Mouse (Mus musculus): ENCODE data around the gene Neto2.
A peak's percentile ranks its signal among the peaks of the same experiment; 100 is the strongest.
"Not testable (repeated sequence)": the region's sequence is repeated elsewhere in the genome, so short reads cannot be mapped to it uniquely, and the experiment has no call there.

Gene Neto2

DNA sequence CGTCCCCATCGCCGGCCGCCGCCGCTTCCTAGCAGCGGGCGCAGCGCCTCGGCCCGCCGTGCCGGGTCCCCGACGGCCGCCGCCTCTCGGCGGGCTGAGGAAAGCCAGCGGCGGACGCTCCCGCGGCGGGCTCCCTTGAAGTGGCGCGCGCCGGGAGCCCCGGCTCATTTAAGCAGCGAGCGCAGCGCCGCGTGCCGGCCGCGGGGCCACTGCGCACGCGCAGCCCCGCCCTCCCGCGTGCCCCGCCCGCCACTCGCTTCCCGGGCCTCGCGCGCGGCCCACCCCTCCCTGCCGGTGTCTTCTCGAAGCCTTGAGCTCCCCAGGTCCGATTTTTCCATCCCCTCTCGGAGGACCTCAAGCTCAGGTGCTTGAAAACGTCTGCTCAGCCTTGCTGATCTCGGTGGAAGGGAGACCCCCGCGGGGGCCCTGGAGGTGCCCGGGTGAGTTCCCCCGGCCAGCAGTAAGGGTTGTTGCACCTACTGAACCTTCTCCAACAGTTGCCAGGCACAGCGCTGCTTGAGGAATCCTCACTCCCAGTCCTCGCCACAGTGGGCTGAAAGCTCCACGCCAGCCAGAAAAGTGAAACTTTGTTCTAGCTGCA is at the start of gene Neto2:
Neto2 (minus strand) TSS at position 174 of the 601 bp plus-strand sequence.
- DNase-seq (ENCODE audit: low spot score in 2 of 2), result peak; percentile 15 to 62

DNA sequence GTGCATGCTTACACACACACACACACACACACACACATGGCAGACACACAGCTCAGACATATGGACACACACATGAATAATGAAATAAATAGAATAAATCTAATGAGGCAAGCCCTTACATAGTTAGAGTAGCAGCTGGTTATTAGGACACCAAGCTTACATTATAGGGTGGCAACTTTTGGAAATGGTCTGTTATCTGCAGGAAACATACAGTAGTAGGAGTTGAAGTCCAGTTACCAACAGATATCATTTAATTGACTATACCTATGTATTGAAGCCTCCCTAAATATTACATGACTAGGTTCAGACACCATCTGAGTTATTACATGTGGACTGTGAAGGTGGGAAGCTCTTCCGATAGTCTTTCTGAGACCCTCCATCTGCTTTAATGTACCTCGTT is 44.3 kb upstream of the Neto2 start:
- no peak for DNase-seq (ENCODE audit: low spot score in 2 of 2)

DNA sequence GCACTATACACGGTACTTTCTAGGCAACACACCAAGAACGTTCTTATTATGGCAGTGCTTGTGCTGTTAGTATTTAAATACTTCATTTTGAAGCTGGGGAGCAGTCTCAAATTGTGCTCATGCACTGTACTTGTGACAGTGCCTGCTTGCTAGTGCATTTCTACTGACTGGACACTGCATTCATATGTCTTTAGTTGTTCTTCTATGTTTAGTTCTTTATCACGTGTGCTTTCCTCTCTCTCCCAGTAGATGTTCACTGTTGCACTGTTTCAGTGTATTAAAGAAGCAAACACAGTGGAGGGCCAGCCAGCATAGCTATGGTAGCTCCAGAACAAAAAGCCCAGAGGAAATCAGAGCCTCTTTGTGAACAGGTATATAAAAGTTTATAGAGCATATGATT is 29.8 kb upstream of the Neto2 start:
- no peak for DNase-seq (ENCODE audit: low spot score in 2 of 2)

DNA sequence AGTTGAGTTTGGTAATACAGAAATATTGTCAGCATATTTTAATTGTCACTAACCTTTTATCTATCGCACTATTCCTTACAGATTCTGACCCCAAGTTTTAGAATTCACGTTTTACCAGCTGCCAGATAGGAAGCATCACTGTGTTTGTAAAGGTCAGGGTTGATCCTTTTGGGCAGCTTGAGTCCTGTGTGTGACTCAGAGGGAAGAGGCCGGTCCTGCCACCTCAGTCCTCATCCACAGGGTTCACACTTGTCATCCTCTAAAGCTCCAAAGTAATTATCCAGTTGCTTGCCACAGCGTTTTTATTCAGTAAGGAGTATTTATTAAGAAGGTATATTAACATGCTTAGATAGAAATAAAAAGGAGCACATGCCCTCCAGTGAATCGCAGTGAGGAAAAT is 16.5 kb upstream of the Neto2 start:
- no peak for DNase-seq (ENCODE audit: low spot score in 2 of 2)

DNA sequence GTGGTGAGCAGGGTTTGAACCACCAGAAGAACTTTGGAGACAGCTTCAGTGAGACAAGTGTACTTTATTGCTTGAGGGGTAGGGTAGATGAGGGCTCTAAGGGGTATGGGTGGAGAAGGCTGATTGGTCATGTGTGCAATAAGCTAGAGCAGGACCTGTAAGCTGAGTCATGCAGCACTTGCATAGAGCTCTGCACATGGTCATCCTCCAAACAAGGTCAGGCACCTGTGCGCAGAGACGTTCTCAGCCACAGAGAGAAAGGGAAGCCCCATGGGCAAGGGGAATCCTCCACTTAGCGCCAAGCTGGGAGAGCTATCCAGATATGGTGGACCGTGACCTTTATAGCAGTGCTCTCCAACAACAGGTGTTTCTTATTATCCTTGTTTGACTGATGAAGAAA is 16.0 kb upstream of the Neto2 start:
- no peak for DNase-seq (ENCODE audit: low spot score in 2 of 2)

DNA sequence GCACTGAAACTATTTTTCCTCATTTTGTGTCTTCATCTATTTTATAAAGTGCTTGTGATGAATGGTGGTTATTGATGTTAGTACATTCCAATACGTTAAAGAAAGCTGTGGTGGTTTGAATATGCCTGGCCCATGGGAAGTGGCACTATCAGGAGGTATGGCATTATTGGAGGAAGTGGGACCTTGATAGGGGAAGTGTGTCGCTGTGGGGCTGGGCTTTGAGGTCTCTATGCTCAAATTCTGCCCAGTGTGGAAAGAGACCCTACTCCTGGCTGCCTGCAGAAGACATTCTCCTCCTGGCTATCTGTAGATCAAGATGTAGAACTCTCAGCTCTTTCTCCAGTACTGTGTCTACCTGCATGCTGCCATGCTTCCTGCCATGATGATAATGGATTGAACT is 6.3 kb upstream of the Neto2 start:
- DNase-seq (ENCODE audit: low spot score in 2 of 2), result no peak

DNA sequence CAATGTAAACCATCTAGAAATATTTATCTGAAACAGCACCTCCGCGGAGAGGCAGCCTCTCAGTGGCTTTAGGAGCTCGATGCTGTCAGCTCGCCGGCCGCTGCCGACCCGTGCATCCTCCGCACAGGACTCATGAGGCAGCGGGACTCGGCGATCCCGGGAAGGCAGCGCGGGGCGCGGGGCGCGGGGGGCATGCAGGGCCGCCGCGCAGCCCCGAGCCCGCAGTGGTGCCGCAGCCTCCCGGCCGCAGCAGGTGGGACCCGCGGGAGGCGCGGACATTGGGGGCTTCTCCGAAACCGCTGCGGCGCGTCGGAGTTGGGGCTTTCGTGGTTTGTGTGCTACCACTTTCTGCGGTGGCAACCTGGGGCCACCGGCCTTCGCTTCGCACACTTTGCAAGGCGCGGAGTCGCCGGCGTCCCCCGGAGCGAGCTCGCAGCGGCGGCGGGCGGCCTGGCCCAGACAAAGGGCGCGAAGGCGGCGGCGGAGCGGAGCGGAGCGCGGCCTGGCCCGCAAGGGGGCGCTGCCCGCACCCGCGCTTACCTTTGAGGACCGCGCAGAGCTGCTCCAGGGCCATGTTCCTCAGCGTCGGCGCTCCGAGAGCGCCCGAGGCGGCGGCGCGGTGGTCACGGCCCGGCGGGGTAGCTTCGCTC is 498 bp downstream of the Neto2 start:
- DNase-seq (ENCODE audit: low spot score in 2 of 2), result peak in 1 of 2 experiments; percentile 23

DNA sequence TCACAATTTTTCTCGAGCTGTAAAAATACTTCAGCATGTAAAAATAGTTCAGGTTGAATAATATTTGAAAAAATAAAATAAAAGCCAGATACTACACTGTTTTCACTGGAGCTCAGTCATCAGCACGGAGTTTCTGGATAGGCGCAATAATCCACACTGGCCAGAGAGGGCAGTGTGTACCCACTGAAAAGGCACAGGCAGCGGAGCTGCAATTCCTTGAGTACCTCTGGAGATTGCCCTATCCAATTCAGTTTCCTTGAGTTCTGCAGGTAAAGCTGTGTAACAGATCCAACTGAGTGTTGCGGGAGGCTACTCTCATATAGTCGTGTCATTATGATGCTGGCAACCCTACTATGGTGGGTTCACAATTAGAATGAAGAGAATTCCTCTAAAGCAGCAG is 1.7 kb downstream of the Neto2 start:
- DNase-seq (ENCODE audit: low spot score in 2 of 2), result peak; percentile 37 to 67

DNA sequence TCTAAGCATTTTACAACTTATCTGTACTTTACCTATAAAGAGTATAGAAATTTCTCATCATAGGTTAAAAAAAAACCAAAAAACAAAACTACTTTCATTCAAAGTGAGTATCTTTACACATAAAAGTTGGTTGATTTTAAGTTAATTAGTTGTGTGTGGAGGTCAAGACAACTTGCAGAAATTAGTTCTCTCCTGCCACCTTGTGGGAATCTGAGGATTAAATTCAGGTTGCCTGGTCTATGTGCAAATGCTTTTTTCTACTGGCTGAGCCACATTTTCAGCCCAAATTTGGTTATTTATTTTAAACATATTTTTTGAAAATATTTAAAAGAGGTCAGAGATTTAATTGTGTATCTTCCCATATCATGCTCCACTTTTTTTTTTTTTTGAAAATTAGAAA is 35.6 kb downstream of the Neto2 start:
- DNase-seq (ENCODE audit: low spot score in 2 of 2), result no peak

DNA sequence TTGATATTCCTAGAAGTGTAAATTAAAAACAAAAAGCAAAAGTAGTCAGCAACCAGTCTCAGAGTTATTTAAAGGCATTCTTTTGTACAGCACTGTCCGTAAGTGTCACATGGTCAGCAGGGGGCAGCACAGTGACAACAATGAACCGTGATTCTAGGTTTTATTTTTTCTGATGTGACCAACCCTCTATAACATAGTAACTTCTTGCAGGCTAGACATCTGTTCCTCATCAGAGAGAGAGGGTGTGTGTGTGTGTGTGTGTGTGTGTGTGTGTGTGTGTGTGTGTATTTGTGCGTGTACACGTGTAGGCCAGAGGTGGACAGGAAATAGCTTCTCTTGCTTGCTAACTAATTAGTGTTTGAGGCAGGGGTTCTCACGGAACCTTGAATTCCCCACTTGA is 38.7 kb downstream of the Neto2 start:
- DNase-seq (ENCODE audit: low spot score in 2 of 2), result peak in 1 of 2 experiments; percentile 49

DNA sequence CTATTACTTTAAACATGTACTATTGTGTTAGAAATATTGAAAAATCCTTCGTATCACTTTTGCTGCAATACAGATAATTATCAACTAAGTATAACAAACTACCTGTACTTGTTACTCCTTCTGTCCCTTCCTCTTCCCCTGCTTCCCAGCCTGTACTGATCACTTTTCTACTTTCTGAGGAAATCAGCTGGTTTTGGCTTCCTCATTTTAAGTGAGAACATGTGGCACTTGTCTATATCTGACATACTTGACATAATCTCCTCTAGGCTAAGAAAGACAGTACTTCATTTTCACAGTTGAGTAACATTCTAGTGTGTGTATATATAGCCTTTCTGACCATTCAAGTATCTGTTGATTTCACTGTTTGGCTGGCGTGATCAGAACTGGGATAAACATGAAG is 49.5 kb downstream of the Neto2 start:
- no peak for DNase-seq (ENCODE audit: low spot score in 2 of 2)

DNA sequence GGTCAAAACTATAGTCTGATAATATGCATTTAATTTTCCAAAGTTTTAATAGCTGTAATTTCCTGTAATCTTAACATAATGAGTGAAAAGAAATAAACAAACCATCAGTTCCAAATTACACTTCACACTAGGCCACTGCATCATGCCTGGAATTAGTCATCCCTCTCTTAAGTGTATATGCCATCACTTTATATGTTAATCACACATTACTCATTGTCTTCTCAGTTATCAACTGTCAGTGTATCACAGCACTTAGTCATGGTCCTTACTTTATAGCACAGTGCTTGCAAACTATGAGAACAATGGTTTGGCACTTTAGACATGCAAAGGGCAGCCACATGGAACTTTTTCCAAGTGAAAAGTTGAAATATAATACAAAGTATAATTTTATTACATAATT is 52.2 kb downstream of the Neto2 start:
- DNase-seq (ENCODE audit: low spot score in 2 of 2), result no peak

DNA sequence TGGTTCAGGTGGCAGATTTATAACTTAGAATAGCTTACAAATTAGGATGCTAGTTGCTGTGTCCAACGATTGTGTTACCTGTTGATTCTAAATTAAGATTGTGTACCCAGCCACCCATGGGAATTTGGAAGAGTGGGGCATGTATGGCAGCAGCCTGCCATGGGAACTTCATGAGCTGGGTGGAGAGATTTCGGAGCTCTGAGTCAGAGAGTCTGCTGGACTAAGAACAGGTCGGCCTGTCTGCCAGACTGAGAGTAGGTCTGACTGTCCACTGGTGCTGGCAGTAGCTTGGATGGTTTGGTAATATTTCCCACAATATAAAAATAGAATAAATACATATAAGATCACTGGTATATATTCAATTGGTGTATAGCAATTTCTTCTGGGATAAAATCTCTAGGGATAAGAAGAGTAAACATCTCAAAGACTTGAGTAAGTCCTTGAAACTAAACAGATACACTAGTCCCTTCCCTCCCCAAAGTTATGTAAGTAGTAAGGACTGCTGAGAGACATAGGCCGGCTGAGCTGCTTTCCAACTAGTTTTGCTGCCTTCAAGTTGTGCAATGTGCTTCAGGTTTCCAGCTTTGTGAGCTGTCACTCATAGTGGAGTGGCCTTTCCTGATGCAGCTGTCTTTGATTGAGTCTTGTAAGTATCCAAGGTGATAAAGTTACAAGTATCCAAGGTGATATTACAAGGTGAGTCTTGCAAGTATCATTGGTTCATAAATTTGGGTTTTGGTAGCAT is 55.6 kb downstream of the Neto2 start:
- no peak for DNase-seq (ENCODE audit: low spot score in 2 of 2)

DNA sequence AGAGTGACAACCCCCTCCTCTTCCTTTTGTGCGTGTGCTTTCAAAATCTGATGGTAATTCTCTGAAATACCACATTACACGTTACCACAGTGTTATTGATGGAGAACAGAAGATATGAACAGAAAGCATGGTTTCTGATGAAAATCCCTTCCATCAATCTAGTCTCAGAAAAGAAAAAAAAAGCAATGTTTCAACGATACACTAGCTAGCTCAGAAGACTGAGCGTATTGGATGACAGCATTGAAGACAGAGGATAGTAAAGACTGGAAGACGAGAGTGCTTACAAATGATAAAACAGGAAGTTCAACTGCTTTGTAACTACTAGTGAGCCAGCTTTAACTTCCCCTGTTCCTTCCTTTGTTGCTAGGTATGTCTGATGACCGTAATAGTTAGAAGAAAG is 76.3 kb downstream of the Neto2 start:
- DNase-seq (ENCODE audit: low spot score in 2 of 2), result no peak

DNA sequence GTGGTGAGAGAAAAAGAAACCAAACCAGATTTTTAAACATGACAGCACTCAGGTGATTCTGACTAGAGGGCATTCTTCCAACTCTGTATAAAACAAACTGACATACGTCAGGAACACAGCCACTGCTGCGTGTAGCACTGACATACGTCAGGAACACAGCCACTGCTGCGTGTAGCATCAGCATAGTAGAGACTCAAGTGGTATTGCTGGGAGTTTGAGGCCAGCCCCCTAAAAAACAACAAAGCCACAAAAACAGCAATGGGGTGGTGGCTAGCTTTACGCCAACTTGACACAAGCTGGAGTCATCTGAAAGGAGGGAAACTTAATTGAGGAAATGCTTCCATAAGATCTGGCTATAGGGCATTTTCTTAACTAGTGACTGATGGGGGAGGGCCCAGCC is 77.5 kb downstream of the Neto2 start:
- no peak for DNase-seq (ENCODE audit: low spot score in 2 of 2)

DNA sequence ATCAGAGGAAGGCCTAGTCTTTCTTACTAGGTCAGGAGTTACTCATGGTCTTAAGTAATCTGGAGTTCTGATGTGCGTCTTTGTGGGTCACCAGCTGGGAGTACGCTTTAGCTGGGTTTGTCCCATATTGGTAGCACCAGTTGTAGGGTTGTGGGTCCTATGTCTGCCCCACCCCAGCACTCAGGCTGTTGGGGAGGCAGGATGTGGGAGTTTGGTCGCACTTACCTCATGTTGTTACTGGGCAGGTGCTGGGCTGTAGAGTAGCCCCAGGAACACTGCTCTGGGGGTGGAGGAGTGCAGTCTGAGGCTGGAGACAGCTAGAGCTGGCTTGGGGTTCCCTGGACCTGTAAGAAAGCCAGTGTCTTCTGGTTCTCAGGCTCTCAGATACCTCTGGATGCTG is 81.9 kb downstream of the Neto2 start:
- DNase-seq (ENCODE audit: low spot score in 2 of 2), result no peak

DNA sequence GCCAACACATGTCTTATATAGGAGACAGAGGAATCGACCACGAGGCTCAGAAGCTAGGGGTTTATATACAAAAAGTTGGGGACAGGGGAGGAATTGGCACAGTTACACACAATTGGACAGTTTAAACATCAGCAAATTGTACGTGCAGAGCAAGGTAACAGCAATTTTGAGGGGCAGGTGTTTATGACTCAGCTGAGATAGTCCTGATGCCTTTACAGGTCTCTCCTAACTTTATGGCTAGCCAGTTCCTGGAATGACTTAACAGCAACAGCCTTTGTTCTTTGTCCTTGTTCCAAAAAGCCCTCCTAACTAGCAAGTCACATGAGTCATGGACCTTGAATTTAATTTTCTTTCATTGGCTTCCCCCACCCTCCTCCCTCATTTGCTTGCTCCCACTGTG is 83.6 kb downstream of the Neto2 start:
- DNase-seq (ENCODE audit: low spot score in 2 of 2), result not testable (repeated sequence)

DNA sequence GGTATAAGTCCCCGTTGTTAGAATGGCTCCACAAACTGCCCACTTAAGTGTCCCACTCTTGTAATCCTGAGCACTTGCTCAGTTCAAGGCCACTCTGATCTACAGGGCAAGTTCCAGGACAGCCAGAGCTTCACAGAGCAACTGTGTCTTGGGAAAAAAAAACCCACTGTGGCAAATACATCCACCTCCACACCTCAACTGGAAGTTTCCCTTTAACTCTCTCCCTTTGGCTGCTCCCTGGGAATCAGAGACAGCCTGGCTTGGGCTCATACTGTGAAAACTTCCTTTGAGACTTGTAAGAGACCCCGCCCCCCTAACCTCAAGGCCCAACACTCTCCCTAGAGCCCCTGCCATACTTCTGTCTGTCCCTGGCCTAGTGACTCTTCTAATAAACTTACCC is 91.9 kb downstream of the Neto2 start:
- DNase-seq (ENCODE audit: low spot score in 2 of 2), result no peak

DNA sequence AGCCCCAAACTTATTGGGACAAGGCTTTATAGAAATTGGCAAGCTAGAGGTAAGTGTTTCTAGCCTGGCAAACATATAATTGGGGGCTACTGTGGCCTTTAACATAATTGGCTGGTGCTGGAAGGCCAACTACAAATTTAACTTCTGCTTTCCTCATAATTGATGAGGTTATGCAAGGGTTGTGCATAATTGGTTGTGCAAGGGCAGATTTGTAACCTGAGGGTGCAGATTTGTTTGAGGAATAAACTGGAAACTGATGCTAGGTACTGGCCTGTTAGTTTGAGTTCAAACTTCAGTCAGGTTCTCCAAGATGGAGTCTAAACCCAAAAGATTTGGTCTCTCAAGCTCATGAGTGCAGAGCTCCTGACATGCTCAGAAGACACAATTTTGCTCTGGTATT is 92.9 kb downstream of the Neto2 start:
- DNase-seq (ENCODE audit: low spot score in 2 of 2), result no peak

DNA sequence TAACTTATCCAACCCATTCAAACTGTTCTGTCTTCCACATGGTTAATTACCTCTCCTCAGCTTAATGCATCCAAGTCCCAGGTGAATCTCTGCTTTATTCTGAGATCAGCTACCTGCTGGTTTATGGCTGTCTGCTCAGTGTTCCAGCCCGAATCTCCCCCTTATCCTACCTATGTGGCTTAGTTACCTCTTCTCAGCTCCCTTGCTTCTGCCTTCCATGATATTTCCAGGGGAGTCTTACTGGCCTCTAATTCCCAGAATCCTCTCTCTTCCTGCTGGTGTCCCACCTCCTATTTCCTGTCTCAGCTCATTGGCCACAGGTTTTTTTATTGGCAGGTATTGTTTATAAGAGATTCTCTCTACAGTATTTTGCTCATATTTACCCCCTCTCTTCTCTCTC is 93.8 kb downstream of the Neto2 start:
- DNase-seq (ENCODE audit: low spot score in 2 of 2), result no peak

DNA sequence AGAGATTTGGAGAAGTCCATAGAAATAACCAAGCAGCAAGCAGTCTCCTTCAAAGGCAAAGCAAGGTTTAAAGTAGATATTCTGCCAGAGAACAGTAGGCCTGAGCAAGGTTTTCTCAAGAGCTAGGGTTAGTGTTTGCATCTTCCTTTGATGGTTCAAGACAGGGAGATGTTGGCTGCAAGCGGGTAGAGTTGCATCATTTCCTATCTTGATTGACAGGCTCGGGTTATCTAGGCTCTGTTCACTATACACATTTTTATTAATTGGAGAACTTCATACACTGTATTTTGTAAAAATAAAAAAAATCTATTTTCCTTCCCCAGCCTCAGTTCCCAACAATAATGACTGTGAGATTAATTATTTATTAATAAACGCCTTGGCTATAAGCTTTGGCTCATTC is 94.2 kb downstream of the Neto2 start:
- DNase-seq (ENCODE audit: low spot score in 2 of 2), result no peak

DNA sequence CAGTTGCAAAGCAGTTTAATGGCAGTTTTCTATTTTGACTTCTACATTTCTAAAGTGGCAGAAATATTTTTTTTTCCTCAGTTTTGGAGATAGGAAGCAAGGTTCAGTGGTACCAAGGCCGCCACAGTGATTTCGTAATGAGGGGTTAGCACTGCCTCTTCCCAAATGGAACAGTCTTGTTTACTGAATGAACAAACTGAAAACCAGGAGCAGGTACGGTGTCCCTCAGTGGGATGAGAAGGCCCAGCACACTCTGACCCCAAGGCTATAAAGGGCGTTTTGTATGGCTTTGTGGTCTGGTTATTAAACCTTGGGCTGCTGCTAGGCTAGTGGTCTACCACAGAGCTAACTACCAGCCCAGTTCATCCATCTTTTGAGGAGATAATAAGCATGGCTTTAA is 96.5 kb downstream of the Neto2 start:
- DNase-seq (ENCODE audit: low spot score in 2 of 2), result no peak

DNA sequence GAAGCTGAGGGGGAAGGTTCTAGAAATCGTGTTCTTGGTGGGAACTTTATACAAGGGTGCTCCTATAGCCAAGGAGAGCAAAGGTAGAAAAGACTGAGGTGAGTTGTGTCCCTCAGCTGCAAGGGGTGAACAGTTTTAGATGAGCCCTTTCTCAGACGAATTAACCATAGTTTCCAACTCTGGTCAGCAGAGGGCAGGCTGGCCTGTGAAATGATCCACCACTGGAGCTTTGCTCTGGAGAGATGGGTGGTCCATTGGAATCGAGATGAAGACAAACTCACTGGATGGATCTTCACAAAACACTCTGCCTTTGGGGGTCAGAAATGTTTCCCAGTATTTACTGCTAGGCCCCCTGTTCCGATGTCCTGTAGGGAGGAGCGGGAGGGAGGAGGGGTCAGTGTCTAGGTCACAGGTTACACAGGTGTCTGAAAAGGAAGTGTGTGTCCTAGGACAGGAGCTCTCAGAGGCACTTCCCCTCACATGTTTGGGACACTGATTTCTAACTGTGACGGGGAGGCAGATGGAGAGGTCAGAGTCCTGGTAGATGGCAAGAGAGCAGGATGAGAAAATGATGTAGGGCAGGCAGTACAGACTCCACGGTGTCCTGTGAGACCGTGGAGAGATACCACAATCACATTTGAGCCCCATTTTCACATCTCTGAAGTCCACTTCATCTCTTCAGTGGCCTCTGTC is 97.4 kb downstream of the Neto2 start:
- peak in 1 of 2 experiments; percentile 73 for DNase-seq (ENCODE audit: low spot score in 2 of 2)

Data from left cerebral cortex, adult 9 months (tissue).